Mouse (Mus musculus): Measurements from ENCODE around the gene Olfr768.

DNA sequence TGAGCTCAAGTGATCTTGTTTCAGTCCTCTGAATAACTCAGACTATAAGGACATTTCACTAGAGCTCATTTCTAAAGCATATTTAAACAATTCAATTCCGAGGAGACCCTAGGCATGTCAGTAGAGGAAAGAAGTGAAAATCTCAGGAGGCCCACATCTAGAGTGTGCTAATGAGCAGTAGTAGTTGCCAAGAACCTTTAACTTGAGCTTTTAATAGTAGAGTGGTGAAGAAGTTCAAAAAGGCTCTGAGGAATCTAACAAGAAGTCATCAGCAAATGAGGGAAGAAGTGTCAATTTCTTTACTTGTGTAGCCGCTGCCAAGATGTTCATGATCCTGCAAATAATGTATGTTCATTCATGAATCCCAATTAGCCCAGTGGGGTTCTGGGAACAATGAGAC lies 30.3 kb downstream of the Olfr768 start, which contains the start of gene Olfr766-ps1:
- TF ChIP-seq CTCF (IDR thresholded peaks at IDR 0.05; ENCODE audit: borderline replicate concordance, extremely low read depth, insufficient read depth, insufficient read length) (no peak), POLR2A (IDR thresholded peaks at IDR 0.05; ENCODE audit: borderline replicate concordance, extremely low read depth, insufficient read depth, insufficient read length, poor library complexity, severe bottlenecking) (no peak)
